In the genomic region with DNA sequence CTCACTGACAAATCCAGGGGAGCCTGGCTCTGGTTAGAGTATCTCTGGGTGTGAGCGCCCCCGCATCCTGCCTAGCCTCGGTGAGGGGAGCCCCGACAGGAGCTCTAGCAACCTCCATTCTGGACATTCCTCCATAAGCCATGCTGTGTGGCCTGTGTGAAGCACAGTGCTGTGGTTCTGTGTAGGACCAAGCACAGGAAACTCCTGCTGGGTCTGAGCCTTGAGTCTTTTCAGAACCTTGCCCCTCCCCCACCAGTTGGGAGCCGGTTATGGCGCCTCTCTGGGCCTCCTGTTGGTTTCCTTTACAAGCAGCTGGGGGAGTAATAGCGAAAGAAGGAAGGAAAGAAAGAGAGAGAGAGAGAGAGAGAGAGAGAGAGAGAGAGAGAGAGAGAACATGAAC, we compare ENCODE assay signal across 18 mouse cellular contexts.
DNase-seq lines count a peak whose midpoint lies in the region; ATAC-seq lines count a peak whose summit lies in the region.
"Had no signal": no experiment of that assay in that cellular context is flagged by ENCODE, and none has a peak within 500 bp of the region (broad histone marks: within the 10 kb centered on the region; RNA-seq: fewer than 3 reads in every experiment).

No protein-coding gene starts in this region.

- DNase-seq in CD4-positive helper T cell, adult 2 months (ENCODE audit: low read depth, low spot score), result peak; percentile 68
- DNase-seq in thymus, postnatal 0 days (ENCODE audit: low spot score), result peak; percentile 65
- no peak for DNase-seq in right cerebral cortex, adult 18-20 months
- no peak for DNase-seq in left cerebral cortex, adult 18-20 months (ENCODE audit: low spot score in 2 of 2)
- no peak for DNase-seq in retina, postnatal 1 day
- DNase-seq: adrenal gland, adult 2 months; cerebellum, postnatal 25 days; gastrocnemius, postnatal 25 days; heart, postnatal 36 days; kidney, adult 9 months; right cerebral cortex, postnatal 25 days had no signal

- peak; percentile 78 for ATAC-seq in CD4-positive, CD25-positive, alpha-beta regulatory T cell, adult 4 months
- peak; percentile 57 for ATAC-seq in activated CD4-positive, CD25-positive, alpha-beta regulatory T cell, adult 4 months
- ATAC-seq: forebrain, embryonic 14.5 days; hindbrain, postnatal 0 days; lung, postnatal 0 days; midbrain, embryonic 16.5 days; Patski had no signal

Comparison
In these comparisons a context has a peak if more than half of its experiments do, and no peak if none do; other contexts are left out.
1. DNase-seq: peak in CD4-positive helper T cell, adult 2 months (single experiment) and thymus, postnatal 0 days (single experiment); none in right cerebral cortex, adult 18-20 months (single experiment), left cerebral cortex, adult 18-20 months (0 of 2) and retina, postnatal 1 day (single experiment).